Mouse (Mus musculus) mammary gland, adult 2 months (tissue): ENCODE measurements around the gene Pex19. TPM values are rescaled to one million over a fixed set of nuclear protein-coding genes. Genes with fewer than 3 reads are reported as not detected.

Experiments
- polyA plus RNA-seq: library from polyadenylated mRNA; depleted of rRNA; stranded (reverse); fragments of >200 nt; gene quantifications from 2 replicates; pipeline ENCODE4 v1.2.3, GENCODE M21; 2012; ENCODE audit warnings: low replicate concordance; rRNA removed

The Pex19 gene
- polyA plus RNA-seq, result 109 and 243 TPM in 2 replicates

GRCm38 (mm10) chr1:172126376-172127347 is at the start of gene Pex19:
Pex19 (plus strand) TSS chr1:172126755.

GRCm38 (mm10) chr1:172082101-172082898 is 44.3 kb upstream of the Pex19 start, which contains the start of the genes Copa and Ncstn:
Copa (plus strand) TSS chr1:172082529.
Ncstn (minus strand) TSS chr1:172082795.

DNA sequence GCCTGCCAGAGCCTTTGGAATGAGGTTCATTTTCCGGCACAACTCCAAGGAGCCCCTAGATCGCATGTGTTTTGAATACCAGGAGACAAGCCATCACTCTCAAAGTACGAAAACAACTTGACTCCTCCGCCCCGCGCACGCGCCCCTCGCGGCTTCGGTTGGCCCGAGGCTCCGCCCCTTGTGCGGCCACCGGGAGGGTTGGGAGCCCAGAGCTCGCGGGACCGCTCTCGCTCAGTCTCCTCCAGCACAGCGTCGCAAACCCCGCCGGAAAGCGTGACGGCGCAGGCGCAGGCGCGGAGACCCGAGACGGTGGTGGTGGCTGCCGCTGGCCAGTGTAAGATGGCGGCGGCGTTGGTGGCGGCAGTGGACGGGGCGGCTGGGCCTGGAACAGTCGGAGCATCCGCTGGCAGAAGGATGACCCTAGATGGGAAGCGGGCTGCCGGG is 21.3 kb downstream of the Pex19 start, which contains the start of gene Dcaf8:
Gene Dcaf8, plus strand, starts transcription at position 250 of the 444 bp plus-strand sequence.

Other genes starting within 250 kb of the Pex19 start
- gene Gm10521, start 231.1 kb upstream of the Pex19 start, polyA plus RNA-seq, result 1.5 and 2.3 TPM in 2 replicates
- gene Slamf6, start 209.2 kb upstream of the Pex19 start, polyA plus RNA-seq, result 8.5 and 12.1 TPM in 2 replicates
- gene Vangl2, start 98.3 kb upstream of the Pex19 start, polyA plus RNA-seq, result 3.4 and 4.3 TPM in 2 replicates
- 0.06 TPM in 1 of 2 replicates, not detected in the other for gene Nhlh1, start 69.2 kb upstream of the Pex19 start, polyA plus RNA-seq
- 26.9 and 43.7 TPM in 2 replicates for gene Copa, start 44.2 kb upstream of the Pex19 start, polyA plus RNA-seq
- 74.2 and 122 TPM in 2 replicates for gene Ncstn, start 44.0 kb upstream of the Pex19 start, polyA plus RNA-seq
- gene Dcaf8, start 21.3 kb downstream of the Pex19 start, polyA plus RNA-seq, result 57.6 and 76.0 TPM in 2 replicates
- 53.5 and 101 TPM in 2 replicates for gene Pea15a, start 80.0 kb downstream of the Pex19 start, polyA plus RNA-seq
- gene Casq1, start 93.1 kb downstream of the Pex19 start, polyA plus RNA-seq, result 0.38 and 862 TPM in 2 replicates
- 0.30 and 0.49 TPM in 2 replicates for gene Atp1a4, start 131.7 kb downstream of the Pex19 start, polyA plus RNA-seq
- 121 and 173 TPM in 2 replicates for gene Igsf8, start 134.9 kb downstream of the Pex19 start, polyA plus RNA-seq
- gene Atp1a2, start 171.3 kb downstream of the Pex19 start, polyA plus RNA-seq, result 157 and 372 TPM in 2 replicates
- gene Kcnj9, start 202.6 kb downstream of the Pex19 start, polyA plus RNA-seq, result 0.10 and 0.18 TPM in 2 replicates
- gene Kcnj10, start 214.5 kb downstream of the Pex19 start, polyA plus RNA-seq, result 0.43 and 0.55 TPM in 2 replicates
- 8.8 and 14.8 TPM in 2 replicates for gene Pigm, start 249.8 kb downstream of the Pex19 start, polyA plus RNA-seq